Mouse (Mus musculus) lung, postnatal 14 days (tissue): ENCODE measurements around the gene Gm11116.
"Not testable (repeated sequence)": the region's sequence is repeated elsewhere in the genome, so short reads cannot be mapped to it uniquely, and the experiment has no call there.

Experiments used
- DNase-seq: peaks from one replicate; pipeline ENCODE4 v3.0.0; 2021

Gm11116 gene

GRCm38 (mm10) chr5:88111430-88111829 lies at the start of gene Gm11116:
Gm11116 (minus strand) TSS chr5:88111530.
- DNase-seq = no peak

GRCm38 (mm10) chr5:88153999-88154398 lies 42.7 kb upstream of the Gm11116 start, which contains the start of gene Gm11115:
Gm11115 (minus strand) TSS chr5:88154099.
- DNase-seq = no peak

GRCm38 (mm10) chr5:88086256-88086655 lies 25.1 kb downstream of the Gm11116 start, which contains the start of gene Smr2:
Smr2 (plus strand) TSS chr5:88086556.
- not testable (repeated sequence) for DNase-seq
